Mouse (Mus musculus) midbrain, embryonic 14.5 days (tissue): Measurements from ENCODE around the gene Pcnt. TPM values are rescaled to one million over a fixed set of nuclear protein-coding genes. Genes with fewer than 3 reads are reported as not detected.
A peak's percentile ranks its signal among the peaks of the same experiment; 100 is the strongest.

Source experiments
- ATAC-seq: fragments of 200-750 bp; cut with Nextera tagmentation; 2 replicates; pipeline ENCODE4 v1.8.0; 2017; ENCODE audit warnings: moderate number of reproducible peaks, moderate library complexity; ENCODE audit not compliant: low FRiP score, low TSS enrichment
- DNase-seq: peaks from one replicate; pipeline ENCODE4 v3.0.0-alpha.2; 2015
- H3K27ac ChIP-seq: fragments of 300-500 bp; sonication (generic); replicated peaks from 2 replicates; pipeline ENCODE4 v1.5.1; 2014; ENCODE audit warnings: mild to moderate bottlenecking, low read depth, low read length, moderate library complexity
- H3K27me3 ChIP-seq: fragments of 300-500 bp; sonication (generic); 2 replicates; pipeline ENCODE4 v1.6.1; 2014; ENCODE audit warnings: low read length, control low read depth, mixed read lengths; ENCODE audit not compliant: control insufficient read depth, insufficient read depth
- H3K36me3 ChIP-seq: fragments of 300-500 bp; sonication (generic); 2 replicates; pipeline ENCODE4 v1.6.1; 2014; ENCODE audit warnings: low read length, control low read depth; ENCODE audit not compliant: control insufficient read depth, insufficient read depth
- H3K4me1 ChIP-seq: fragments of 300-500 bp; sonication (generic); 2 replicates; pipeline ENCODE4 v1.6.1; 2014; ENCODE audit warnings: mild to moderate bottlenecking, antibody characterized with exemption, low read length, control low read depth; ENCODE audit not compliant: control insufficient read depth, insufficient read depth
- H3K4me2 ChIP-seq: fragments of 300-500 bp; sonication (generic); 2 replicates; pipeline ENCODE4 v1.6.1; 2014; ENCODE audit warnings: mild to moderate bottlenecking, low read length, moderate library complexity
- H3K4me3 ChIP-seq: fragments of 300-500 bp; sonication (generic); replicated peaks from 2 replicates; pipeline ENCODE4 v1.5.1; 2014; ENCODE audit warnings: low read depth, low read length
- H3K9ac ChIP-seq: fragments of 300-500 bp; sonication (generic); replicated peaks from 2 replicates; pipeline ENCODE4 v1.6.1; 2014; ENCODE audit warnings: mild to moderate bottlenecking, low read length, moderate library complexity
- H3K9me3 ChIP-seq: fragments of 300-500 bp; sonication (generic); 2 replicates; pipeline ENCODE4 v1.6.1; 2016; ENCODE audit warnings: low read length, control low read depth, mixed read lengths; ENCODE audit not compliant: control insufficient read depth
- WGBS: fragments of 180-500 bp; shearing (Covaris S2); extraction: QIAGEN DNeasy Blood & Tissue Kit; methylation state at CpG from one replicate; pipeline ENCODE4 v1.1.7; 2014; 5-methylcytosine and 5-hydroxymethylcytosine counted together
- polyA plus RNA-seq: library from polyadenylated mRNA; unstranded; fragments of >200 nt; fragmentation: Nextera tagmentation; extraction: Ambion mirVana; gene quantifications from 2 replicates; pipeline ENCODE4 v1.2.1, GENCODE M21; 2014

Pcnt gene
- polyA plus RNA-seq, 1 experiment from 2014 or later: 11.9 TPM

GRCm38 (mm10) chr10:76371736-76372135 lies 70.8 kb downstream of the Pcnt start:
- ATAC-seq (no peak), DNase-seq (no peak)
- Histone ChIP-seq H3K9ac (no peak overlapping the region), H3K9me3 (no peaks in the 10 kb centered on the region), H3K36me3 (peaks cover 70% of the 10 kb centered on the region), H3K4me1 (no peaks in the 10 kb centered on the region), H3K27ac (no peak overlapping the region), H3K4me2 (no peak overlapping the region), H3K4me3 (no peak overlapping the region), H3K27me3 (no peaks in the 10 kb centered on the region)
- WGBS: 78% methylated on average over 3 of the region's 3 CpGs

GRCm38 (mm10) chr10:76368766-76369165 lies 73.8 kb downstream of the Pcnt start:
- ATAC-seq (no peak), DNase-seq (no peak)
- H3K4me2 ChIP-seq: no peak overlapping the region
- no peak overlapping the region for H3K9ac ChIP-seq
- H3K36me3 ChIP-seq: peaks cover 61% of the 10 kb centered on the region
- no peaks in the 10 kb centered on the region for H3K4me1 ChIP-seq
- no peaks in the 10 kb centered on the region for H3K9me3 ChIP-seq
- WGBS: 95% methylated on average over 13 of the region's 13 CpGs
- no peaks in the 10 kb centered on the region for H3K27me3 ChIP-seq
- H3K4me3 ChIP-seq: no peak overlapping the region
- no peak overlapping the region for H3K27ac ChIP-seq

- H3K9ac ChIP-seq: no peak overlapping the region
- H3K9me3 ChIP-seq: no peaks in the 10 kb centered on the region
- no peaks in the 10 kb centered on the region for H3K27me3 ChIP-seq
- 0 out of 2 replicates have a peak, but pooled peaks cover 3% of the 10 kb centered on the region for H3K4me1 ChIP-seq
- ATAC-seq: no peak; the same call in 1 of the 2 replicates
- no peak overlapping the region for H3K27ac ChIP-seq
- no peak overlapping the region for H3K4me2 ChIP-seq
- DNase-seq: peak; percentile 68
- 34% methylated on average over 3 of the region's 3 CpGs for WGBS
- H3K4me3 ChIP-seq: no peak overlapping the region
- peaks cover 28% of the 10 kb centered on the region for H3K36me3 ChIP-seq
Measured at GRCm38 (mm10) chr10:76363233-76363632, 79.4 kb downstream of the Pcnt start.

- no peak for ATAC-seq
- Histone ChIP-seq H3K9me3 (no peaks in the 10 kb centered on the region), H3K4me2 (no peak overlapping the region), H3K27me3 (no peaks in the 10 kb centered on the region), H3K36me3 (peaks cover 42% of the 10 kb centered on the region), H3K9ac (no peak overlapping the region), H3K4me1 (0 out of 2 replicates have a peak, but pooled peaks cover 2% of the 10 kb centered on the region), H3K27ac (no peak overlapping the region), H3K4me3 (no peak overlapping the region)
- 84% methylated on average over 5 of the region's 5 CpGs for WGBS
- no peak for DNase-seq
Measured at GRCm38 (mm10) chr10:76358468-76358867, 84.1 kb downstream of the Pcnt start.

GRCm38 (mm10) chr10:76357286-76357875 lies 85.2 kb downstream of the Pcnt start:
- H3K9me3 ChIP-seq: no peaks in the 10 kb centered on the region
- no peak for DNase-seq
- WGBS: 96% methylated on average over 8 of the region's 8 CpGs
- peaks cover 51% of the 10 kb centered on the region for H3K36me3 ChIP-seq
- no peak overlapping the region for H3K4me3 ChIP-seq
- H3K9ac ChIP-seq: no peak overlapping the region
- H3K4me2 ChIP-seq: no peak overlapping the region
- no peaks in the 10 kb centered on the region for H3K27me3 ChIP-seq
- H3K27ac ChIP-seq: no peak overlapping the region
- ATAC-seq: no peak
- H3K4me1 ChIP-seq: no peaks in the 10 kb centered on the region

- no peak for DNase-seq
- ATAC-seq: no peak
- Histone ChIP-seq H3K4me3 (no peak overlapping the region), H3K9ac (no peak overlapping the region), H3K4me1 (no peaks in the 10 kb centered on the region), H3K27ac (no peak overlapping the region), H3K27me3 (no peaks in the 10 kb centered on the region), H3K9me3 (no peaks in the 10 kb centered on the region), H3K36me3 (peaks cover 72% of the 10 kb centered on the region), H3K4me2 (no peak overlapping the region)
- WGBS: 94% methylated on average over 12 of the region's 12 CpGs
Measured at GRCm38 (mm10) chr10:76354974-76355373, 87.6 kb downstream of the Pcnt start.

GRCm38 (mm10) chr10:76353986-76354385 lies 88.6 kb downstream of the Pcnt start:
- Histone ChIP-seq H3K4me2 (no peak overlapping the region), H3K9me3 (no peaks in the 10 kb centered on the region), H3K36me3 (peaks cover 74% of the 10 kb centered on the region), H3K27ac (no peak overlapping the region), H3K4me1 (no peaks in the 10 kb centered on the region), H3K4me3 (no peak overlapping the region), H3K9ac (no peak overlapping the region), H3K27me3 (no peaks in the 10 kb centered on the region)
- DNase-seq (no peak), ATAC-seq (no peak)
- WGBS: 97% methylated on average over 12 of the region's 12 CpGs

- Histone ChIP-seq H3K27ac (no peak overlapping the region), H3K4me3 (no peak overlapping the region), H3K4me1 (no peaks in the 10 kb centered on the region), H3K9ac (no peak overlapping the region), H3K36me3 (peaks cover 67% of the 10 kb centered on the region), H3K9me3 (no peaks in the 10 kb centered on the region), H3K27me3 (no peaks in the 10 kb centered on the region), H3K4me2 (no peak overlapping the region)
- ATAC-seq (no peak), DNase-seq (no peak)
- 82% methylated on average over 7 of the region's 7 CpGs for WGBS
Measured at GRCm38 (mm10) chr10:76351953-76352352, 90.6 kb downstream of the Pcnt start.

- H3K4me3 ChIP-seq: no peak overlapping the region
- ATAC-seq (no peak), DNase-seq (peak; percentile 65)
- peaks cover 22% of the 10 kb centered on the region for H3K4me1 ChIP-seq
- 10% methylated on average over 4 of the region's 4 CpGs for WGBS
- no peaks in the 10 kb centered on the region for H3K27me3 ChIP-seq
- H3K36me3 ChIP-seq: peaks cover 17% of the 10 kb centered on the region
- H3K9me3 ChIP-seq: no peaks in the 10 kb centered on the region
- H3K27ac ChIP-seq: no peak overlapping the region
- no peak overlapping the region for H3K9ac ChIP-seq
- no peak overlapping the region for H3K4me2 ChIP-seq
Measured at GRCm38 (mm10) chr10:76346589-76346988, 96.0 kb downstream of the Pcnt start.
